Mouse (Mus musculus) MEL (cell line): Measurements from ENCODE around the gene Klhl1.

ENCODE experiments used
- CTCF ChIP-seq, 3 experiments: IDR thresholded peaks in 2 of 3; conservative IDR thresholded peaks in 1 of 3; 2 replicates each; pipeline ENCODE4 v1.5.1; 2011 to 2012; ENCODE audit warnings: low read length in 3 of 3, low read depth in 2 of 3, mild to moderate bottlenecking in 2 of 3, improper control_type of control experiment in 1 of 3, inconsistent platforms in 1 of 3, mixed read lengths in 1 of 3, moderate library complexity in 1 of 3; ENCODE audit not compliant: control insufficient read depth in 1 of 3, insufficient read depth in 1 of 3, poor library complexity in 1 of 3, severe bottlenecking in 1 of 3
- E2F4 ChIP-seq: IDR thresholded peaks from 2 replicates; pipeline ENCODE4 v1.6.1; 2011; ENCODE audit warnings: low read depth, low read length, improper control_type of control experiment, borderline replicate concordance
- ELF1 ChIP-seq: IDR thresholded peaks from 2 replicates; pipeline ENCODE4 v1.6.1; 2014; ENCODE audit warnings: low read depth, mild to moderate bottlenecking, inconsistent platforms, low read length, improper control_type of control experiment, moderate library complexity
- EP300 ChIP-seq, 2 experiments: IDR thresholded peaks; 2 replicates each; pipeline ENCODE4 v1.6.1; 2011; ENCODE audit warnings: improper control_type of control experiment in 2 of 2, low read length in 2 of 2, low read depth in 1 of 2, mild to moderate bottlenecking in 1 of 2
- ETS1 ChIP-seq: IDR thresholded peaks from 2 replicates; pipeline ENCODE4 v1.6.1; 2012; ENCODE audit warnings: low read depth, mild to moderate bottlenecking, inconsistent platforms, low read length, improper control_type of control experiment, moderate library complexity
- KAT2A ChIP-seq: conservative IDR thresholded peaks from 2 replicates; pipeline ENCODE4 v1.6.1; 2012; ENCODE audit warnings: low read depth, low read length, improper control_type of control experiment, inconsistent platforms
- MEF2A ChIP-seq: IDR thresholded peaks from 2 replicates; pipeline ENCODE4 v1.6.1; 2014; ENCODE audit warnings: low read depth, mild to moderate bottlenecking, inconsistent platforms, low read length, improper control_type of control experiment; ENCODE audit not compliant: poor library complexity, insufficient replicate concordance, severe bottlenecking; ENCODE audit errors: extremely low read depth
- POLR2A ChIP-seq, 2 experiments: IDR thresholded peaks; 2 replicates each; pipeline ENCODE4 v1.6.1; 2011 to 2012; ENCODE audit warnings: low read length in 2 of 2, mild to moderate bottlenecking in 2 of 2, control low read depth in 1 of 2, improper control_type of control experiment in 1 of 2, low read depth in 1 of 2, moderate library complexity in 1 of 2; ENCODE audit not compliant: control insufficient read depth in 1 of 2, insufficient read depth in 1 of 2, poor library complexity in 1 of 2
- POLR2AphosphoS2 ChIP-seq: IDR thresholded peaks from 2 replicates; pipeline ENCODE4 v1.6.1; 2011; ENCODE audit warnings: low read length, improper control_type of control experiment
- RAD21 ChIP-seq: IDR thresholded peaks from 2 replicates; pipeline ENCODE4 v1.6.1; 2011; ENCODE audit warnings: mild to moderate bottlenecking, low read depth, low read length, improper control_type of control experiment
- SIN3A ChIP-seq: IDR thresholded peaks from 2 replicates; pipeline ENCODE4 v1.6.1; 2012; ENCODE audit warnings: low read length, improper control_type of control experiment, inconsistent platforms
- TBP ChIP-seq: IDR thresholded peaks from 2 replicates; pipeline ENCODE4 v1.8.0; 2011; ENCODE audit warnings: low read depth, low read length, improper control_type of control experiment
- TCF12 ChIP-seq: IDR thresholded peaks from 2 replicates; pipeline ENCODE4 v1.6.1; 2014; ENCODE audit warnings: low read depth, mild to moderate bottlenecking, inconsistent platforms, low read length, improper control_type of control experiment, moderate library complexity
- USF1 ChIP-seq: IDR thresholded peaks from 2 replicates; pipeline ENCODE4 v1.6.1; 2014; ENCODE audit warnings: low read depth, mild to moderate bottlenecking, inconsistent platforms, low read length, improper control_type of control experiment, moderate library complexity

GRCm38 (mm10) chr14:96331069-96331468, 187.8 kb downstream of the Klhl1 start:
- no peak for TF ChIP-seq USF1
- no peak for TF ChIP-seq CTCF (IDR thresholded peaks at IDR 0.05 in 2 of 3, conservative IDR thresholded peaks at IDR 0.05 in 1 of 3; ENCODE audit: control insufficient read depth in 1 of 3, insufficient read depth in 1 of 3, low read depth in 2 of 3, low read length in 3 of 3, poor library complexity in 1 of 3, severe bottlenecking in 1 of 3)
- TF ChIP-seq ETS1, result no peak
- no peak for TF ChIP-seq TBP
- TF ChIP-seq KAT2A, result no peak
- TF ChIP-seq SIN3A, result no peak
- no peak for TF ChIP-seq ELF1
- no peak for TF ChIP-seq POLR2A (IDR thresholded peaks at IDR 0.05; ENCODE audit: control insufficient read depth in 1 of 2, insufficient read depth in 1 of 2, low read depth in 1 of 2, low read length in 2 of 2, poor library complexity in 1 of 2)
- no peak for TF ChIP-seq RAD21
- TF ChIP-seq TCF12, result no peak
- TF ChIP-seq POLR2AphosphoS2, result no peak
- no peak for TF ChIP-seq EP300 (IDR thresholded peaks at IDR 0.05; ENCODE audit: low read depth in 1 of 2, low read length in 2 of 2)
- TF ChIP-seq MEF2A, result no peak
- TF ChIP-seq E2F4, result no peak
